Mouse (Mus musculus) heart, postnatal 0 days (tissue): ENCODE results near the gene Fbxo27. TPM values are rescaled to one million over a fixed set of nuclear protein-coding genes. Genes with fewer than 3 reads are reported as not detected.

Experiments used
- ATAC-seq: fragments of 200-750 bp; cut with Nextera tagmentation; 2 replicates; pipeline ENCODE4 v1.8.0; 2017; ENCODE audit warnings: low read depth, moderate number of reproducible peaks, moderate library complexity; ENCODE audit not compliant: insufficient read depth
- DNase-seq: peaks from one replicate; pipeline ENCODE4 v3.0.0-alpha.2; 2016; ENCODE audit warnings: low spot score
- H3K27ac ChIP-seq: fragments of 300-500 bp; sonication (generic); 2 replicates; pipeline ENCODE4 v1.5.1; 2014; ENCODE audit warnings: low read depth, mild to moderate bottlenecking
- H3K27me3 ChIP-seq: fragments of 300-500 bp; sonication (generic); 2 replicates; pipeline ENCODE4 v1.6.1; 2014; ENCODE audit warnings: low read length, mixed read lengths; ENCODE audit not compliant: control insufficient read depth, insufficient read depth
- H3K36me3 ChIP-seq: fragments of 300-500 bp; sonication (generic); replicated peaks from 2 replicates; pipeline ENCODE4 v1.6.1; 2014; ENCODE audit warnings: low read length, mixed read lengths; ENCODE audit not compliant: control insufficient read depth, insufficient read depth
- H3K4me1 ChIP-seq: fragments of 300-500 bp; sonication (generic); 2 replicates; pipeline ENCODE4 v1.6.1; 2014; ENCODE audit warnings: antibody characterized with exemption; ENCODE audit not compliant: control insufficient read depth, insufficient read depth
- H3K4me2 ChIP-seq: fragments of 300-500 bp; sonication (generic); 2 replicates; pipeline ENCODE4 v1.6.1; 2014; ENCODE audit warnings: low read depth, mild to moderate bottlenecking, low read length, moderate library complexity
- H3K4me3 ChIP-seq: fragments of 300-500 bp; sonication (generic); 2 replicates; pipeline ENCODE4 v1.5.1; 2014; ENCODE audit warnings: low read depth, low read length
- H3K9ac ChIP-seq: fragments of 300-500 bp; sonication (generic); replicated peaks from 2 replicates; pipeline ENCODE4 v1.6.1; 2014; ENCODE audit warnings: low read depth, low read length, mixed read lengths
- H3K9me3 ChIP-seq: fragments of 300-500 bp; sonication (generic); replicated peaks from 2 replicates; pipeline ENCODE4 v1.6.1; 2016; ENCODE audit warnings: low read length; ENCODE audit not compliant: control insufficient read depth
- CTCF ChIP-seq: IDR thresholded peaks from 2 replicates; pipeline ENCODE4 v1.5.1; 2016; ENCODE audit warnings: antibody characterized with exemption, control low read depth, low read depth
- EP300 ChIP-seq: IDR thresholded peaks from 2 replicates; pipeline ENCODE4 v1.6.1; 2016; ENCODE audit warnings: antibody characterized with exemption, low read depth
- WGBS: fragments of 180-500 bp; shearing (Covaris S2); extraction: QIAGEN DNeasy Blood & Tissue Kit; methylation state at CpG from one replicate; pipeline ENCODE4 v1.1.7; 2014; 5-methylcytosine and 5-hydroxymethylcytosine counted together
- polyA plus RNA-seq: library from polyadenylated mRNA; unstranded; fragments of >200 nt; fragmentation: Nextera tagmentation; extraction: Ambion mirVana; gene quantifications from 2 replicates; pipeline ENCODE4 v1.2.1, GENCODE M21; 2015
- total RNA-seq: library from RNA; depleted of rRNA; stranded (reverse); fragments of >200 nt; gene quantifications from 2 replicates; pipeline ENCODE4 v1.2.3, GENCODE M21; 2014; ENCODE audit warnings: low replicate concordance

Gene Fbxo27
- total and polyA plus RNA-seq, 2 experiments from 2014 or later, result 0.73 to 1.7 TPM

GRCm38 (mm10) chr7:28702601-28703143 lies 10.0 kb downstream of the Fbxo27 start:
- 64% methylated on average over 9 of the region's 9 CpGs for WGBS
- no peaks in the 10 kb centered on the region for H3K27me3 ChIP-seq
- H3K4me3 ChIP-seq, result no peak overlapping the region
- no peak overlapping the region for H3K27ac ChIP-seq
- no peak for ATAC-seq
- H3K36me3 ChIP-seq, result no peaks in the 10 kb centered on the region
- no peaks in the 10 kb centered on the region for H3K4me1 ChIP-seq
- no peak overlapping the region for H3K4me2 ChIP-seq
- H3K9me3 ChIP-seq, result peaks cover 5% of the 10 kb centered on the region; the same call in 1 of the 2 replicates
- no peak for TF ChIP-seq CTCF
- no peak for TF ChIP-seq EP300
- DNase-seq, result no peak
- no peak overlapping the region for H3K9ac ChIP-seq

DNA sequence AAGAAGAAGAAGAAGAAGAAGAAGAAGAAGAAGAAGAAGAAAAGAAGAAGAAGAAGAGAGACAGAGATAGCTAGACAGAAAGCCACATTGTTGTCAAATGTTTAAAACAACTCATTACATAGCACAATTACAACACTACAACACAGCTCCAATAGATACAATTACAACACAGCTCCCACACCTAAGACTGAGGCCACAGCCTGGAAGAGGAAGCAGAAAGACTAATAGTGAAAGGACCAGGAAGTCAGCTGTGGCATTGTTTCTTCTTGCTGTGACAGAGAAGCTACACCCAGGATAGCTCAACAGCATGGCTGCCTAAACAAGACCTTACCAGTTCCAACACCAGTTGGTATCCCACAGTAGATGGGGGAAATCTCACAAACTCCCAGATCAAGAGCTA lies 16.8 kb downstream of the Fbxo27 start:
- no peak for TF ChIP-seq CTCF
- no peak for TF ChIP-seq EP300
- Histone ChIP-seq H3K9ac (no peak overlapping the region), H3K27me3 (no peaks in the 10 kb centered on the region), H3K27ac (no peak overlapping the region), H3K4me1 (no peaks in the 10 kb centered on the region), H3K9me3 (no peaks in the 10 kb centered on the region), H3K36me3 (no peaks in the 10 kb centered on the region), H3K4me2 (no peak overlapping the region), H3K4me3 (no peak overlapping the region)
- DNase-seq (no peak), ATAC-seq (no peak)

- no peak overlapping the region for H3K4me3 ChIP-seq
- no peaks in the 10 kb centered on the region for H3K27me3 ChIP-seq
- no peak overlapping the region for H3K4me2 ChIP-seq
- H3K36me3 ChIP-seq, result no peaks in the 10 kb centered on the region
- H3K9ac ChIP-seq, result no peak overlapping the region
- DNase-seq (no peak), ATAC-seq (no peak)
- no peak overlapping the region for H3K27ac ChIP-seq
- no peak for TF ChIP-seq EP300
- TF ChIP-seq CTCF, result 0 out of 2 replicates have a peak, but pooled peaks have one; percentile 1
- H3K9me3 ChIP-seq, result no peaks in the 10 kb centered on the region
- no peaks in the 10 kb centered on the region for H3K4me1 ChIP-seq
- WGBS, result 65% methylated on average over 3 of the region's 3 CpGs
Measured at GRCm38 (mm10) chr7:28710962-28711361, 18.3 kb downstream of the Fbxo27 start.

- DNase-seq (no peak), ATAC-seq (0 out of 2 replicates have a peak, but pooled peaks have one; percentile 54)
- Histone ChIP-seq H3K4me3 (no peak overlapping the region), H3K9ac (no peak overlapping the region), H3K27me3 (no peaks in the 10 kb centered on the region), H3K36me3 (no peaks in the 10 kb centered on the region), H3K4me2 (no peak overlapping the region), H3K4me1 (no peaks in the 10 kb centered on the region), H3K27ac (no peak overlapping the region), H3K9me3 (no peaks in the 10 kb centered on the region)
- WGBS, result 29% methylated on average over 5 of the region's 5 CpGs
- TF ChIP-seq EP300 (no peak), CTCF (no peak)
Measured at GRCm38 (mm10) chr7:28714667-28715066, 22.0 kb downstream of the Fbxo27 start.

GRCm38 (mm10) chr7:28715598-28715997 lies 22.9 kb downstream of the Fbxo27 start:
- ATAC-seq, result no peak
- H3K9ac ChIP-seq, result no peak overlapping the region
- DNase-seq, result no peak
- no peaks in the 10 kb centered on the region for H3K9me3 ChIP-seq
- H3K4me1 ChIP-seq, result no peaks in the 10 kb centered on the region
- H3K36me3 ChIP-seq, result no peaks in the 10 kb centered on the region
- WGBS, result 97% methylated on average over 2 of the region's 2 CpGs
- TF ChIP-seq EP300 (no peak), CTCF (0 out of 2 replicates have a peak, but pooled peaks have one; percentile 11)
- no peaks in the 10 kb centered on the region for H3K27me3 ChIP-seq
- H3K27ac ChIP-seq, result no peak overlapping the region
- H3K4me3 ChIP-seq, result no peak overlapping the region
- H3K4me2 ChIP-seq, result no peak overlapping the region

GRCm38 (mm10) chr7:28716590-28717281 lies 24.1 kb downstream of the Fbxo27 start, which contains the start of gene Fbxo17:
Gene Fbxo17 (plus strand): TSS chr7:28716804.
- no peak for TF ChIP-seq EP300
- Histone ChIP-seq H3K4me3 (peak within 1 kb of the TSS; percentile 55), H3K27ac (peak within 1 kb of the TSS; percentile 5; the same call in 1 of the 2 replicates), H3K4me2 (peak within 1 kb of the TSS; percentile 76), H3K9me3 (no peaks in the 10 kb centered on the region), H3K27me3 (no peaks in the 10 kb centered on the region), H3K36me3 (no peaks in the 10 kb centered on the region), H3K4me1 (no peaks in the 10 kb centered on the region), H3K9ac (peak within 1 kb of the TSS; percentile 52)
- DNase-seq (peak; percentile 62), ATAC-seq (peak; percentile 84)
- WGBS, result 3% methylated on average over 36 of the region's 36 CpGs
